Mouse (Mus musculus) lung, postnatal 0 days (tissue): ENCODE results near the gene Hexdc.

Experiments used
- CTCF ChIP-seq: IDR thresholded peaks from 2 replicates; pipeline ENCODE4 v1.5.1; 2016; ENCODE audit warnings: antibody characterized with exemption, mild to moderate bottlenecking
- EP300 ChIP-seq: IDR thresholded peaks from 2 replicates; pipeline ENCODE4 v1.6.1; 2016; ENCODE audit warnings: antibody characterized with exemption, mild to moderate bottlenecking, control low read depth

DNA sequence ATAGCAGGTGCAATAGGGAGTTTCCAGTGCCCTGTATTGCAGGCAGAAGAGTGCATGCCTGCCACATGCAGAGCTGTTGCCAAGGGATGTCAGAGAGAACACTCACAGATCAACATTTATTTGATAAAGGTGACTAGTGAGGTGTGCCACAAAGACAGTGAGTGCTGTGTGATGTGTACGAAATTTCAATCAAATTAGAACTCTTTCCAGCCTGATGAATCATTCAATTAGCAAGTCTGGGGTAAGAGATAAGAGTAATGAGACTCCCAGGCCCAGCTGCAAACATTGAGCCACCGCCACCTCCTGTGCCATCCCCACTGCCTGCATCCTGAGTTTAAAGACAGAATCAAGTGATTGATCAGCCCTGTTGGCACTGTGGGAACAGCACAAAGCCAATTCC is 11.5 kb upstream of the Hexdc start:
- TF ChIP-seq CTCF (no peak), EP300 (no peak)
